ENCODE assay signal across 8 mouse cellular contexts in the genomic region with DNA sequence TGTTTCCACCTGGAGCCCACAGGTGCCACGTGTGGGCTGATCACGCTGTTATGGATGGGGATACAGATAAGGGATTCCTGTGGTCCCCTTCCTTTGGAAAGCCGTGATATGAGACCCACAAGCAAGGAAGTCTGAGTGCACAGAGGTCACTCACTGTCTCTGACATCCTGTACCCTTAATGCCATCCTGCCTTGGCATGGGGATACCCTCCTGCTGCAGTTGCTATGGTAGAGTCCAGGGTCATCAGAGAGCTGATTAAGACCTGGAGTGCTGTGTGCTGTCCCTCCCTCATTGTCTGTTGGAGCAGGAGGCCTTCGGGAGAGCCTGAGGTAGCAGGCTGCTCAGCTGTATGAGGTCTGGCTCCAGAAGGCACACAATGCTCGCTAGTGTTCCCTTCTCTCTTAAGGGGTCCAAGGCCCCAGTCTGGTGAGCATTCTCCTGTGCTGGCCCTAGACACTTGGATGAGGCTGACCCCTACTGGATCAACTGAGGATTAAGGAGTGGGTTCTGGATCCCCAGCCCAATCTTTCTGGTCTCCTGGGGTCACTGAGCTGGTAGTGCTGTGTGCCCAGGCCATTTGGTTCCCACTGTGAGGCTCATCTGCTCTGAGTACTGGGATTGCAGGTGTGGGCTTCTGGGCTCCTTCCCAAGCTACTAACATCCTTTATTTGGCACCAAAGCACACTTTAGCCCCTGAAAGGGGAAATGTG. TPM values are rescaled to one million over a fixed set of nuclear protein-coding genes. Genes with fewer than 3 reads are reported as not detected.
DNase-seq lines count a peak whose midpoint lies in the region; ATAC-seq and TF ChIP-seq lines count a peak whose summit lies in the region.

No protein-coding gene starts in this region.

- H3K4me1 ChIP-seq in hindbrain, embryonic 12.5 days, result peaks cover 14% of the 10 kb centered on the region
- H3K4me1 ChIP-seq in hindbrain, embryonic 11.5 days (replicated peaks; ENCODE audit: control insufficient read depth, insufficient read depth, low read length), result peaks cover 7% of the 10 kb centered on the region
- H3K4me1 ChIP-seq in neural tube, embryonic 11.5 days (ENCODE audit: control insufficient read depth, insufficient read depth, low read length), result peaks cover 8% of the 10 kb centered on the region
- peaks cover 12% of the 10 kb centered on the region for H3K4me1 ChIP-seq in small intestine, adult 2 months (ENCODE audit: control insufficient read depth, insufficient read depth, insufficient read length, low read length)

- peak; percentile 10; the same call in 1 of the 2 replicates for TF ChIP-seq CTCF in small intestine, adult 2 months (IDR thresholded peaks at IDR 0.05; ENCODE audit: extremely low read depth, insufficient read length, insufficient replicate concordance, low read depth, low read length)

- H3K36me3 ChIP-seq in hindbrain, embryonic 12.5 days, result peaks cover 26% of the 10 kb centered on the region
- H3K36me3 ChIP-seq in hindbrain, embryonic 11.5 days (ENCODE audit: control insufficient read depth, insufficient read depth, low read length), result no peaks in the 10 kb centered on the region
- H3K36me3 ChIP-seq in neural tube, embryonic 11.5 days (ENCODE audit: control insufficient read depth, insufficient read depth, low read length), result peaks cover 6% of the 10 kb centered on the region
- H3K36me3 ChIP-seq in small intestine, adult 2 months (ENCODE audit: control insufficient read depth, insufficient read depth, low read length), result peaks cover 28% of the 10 kb centered on the region

- H3K9ac ChIP-seq in hindbrain, embryonic 12.5 days, result no peak overlapping the region
- H3K9ac ChIP-seq in hindbrain, embryonic 11.5 days (ENCODE audit: low read depth, low read length), result no peak overlapping the region
- no peak overlapping the region for H3K9ac ChIP-seq in neural tube, embryonic 11.5 days (ENCODE audit: low read length)

- H3K9me3 ChIP-seq in hindbrain, embryonic 12.5 days (replicated peaks), result no peaks in the 10 kb centered on the region
- H3K9me3 ChIP-seq in hindbrain, embryonic 11.5 days (ENCODE audit: control insufficient read depth, low read length), result no peaks in the 10 kb centered on the region
- H3K9me3 ChIP-seq in neural tube, embryonic 11.5 days (ENCODE audit: control insufficient read depth, low read length), result no peaks in the 10 kb centered on the region

- 61% methylated on average over 5 of the region's 5 CpGs for WGBS in hindbrain, embryonic 12.5 days
- 65% methylated on average over 5 of the region's 5 CpGs for WGBS in hindbrain, embryonic 11.5 days
- WGBS in neural tube, embryonic 11.5 days, result 62% methylated on average over 5 of the region's 5 CpGs
- WGBS in small intestine, adult 2 months, result 65% methylated on average over 5 of the region's 5 CpGs

- peak; percentile 18; the same call in 1 of the 2 replicates for ATAC-seq in hindbrain, embryonic 12.5 days (ENCODE audit: low FRiP score)
- no peak for ATAC-seq in hindbrain, embryonic 11.5 days (ENCODE audit: low FRiP score)
- ATAC-seq in neural tube, embryonic 11.5 days (ENCODE audit: insufficient read depth, low FRiP score, low TSS enrichment), result peak; percentile 18; the same call in 1 of the 2 replicates
- no peak for ATAC-seq in CD4-positive, CD25-positive, alpha-beta regulatory T cell, adult 4 months

- DNase-seq in cerebellum, adult 9-11 months, result peak; percentile 65
- no peak for DNase-seq in cerebellum, adult 8-10 months
- DNase-seq in hindbrain, embryonic 11.5 days (ENCODE audit: low spot score), result no peak
- peak; percentile 26 for DNase-seq in neural tube, embryonic 11.5 days (ENCODE audit: low spot score)
- DNase-seq in neural tube, embryonic 10.5 days (ENCODE audit: extremely low spot score, low spot score), result no peak

- no peak overlapping the region for H3K27ac ChIP-seq in hindbrain, embryonic 12.5 days
- no peak overlapping the region for H3K27ac ChIP-seq in hindbrain, embryonic 11.5 days (ENCODE audit: low read depth, low read length)
- no peak overlapping the region for H3K27ac ChIP-seq in neural tube, embryonic 11.5 days (ENCODE audit: low read depth, low read length)
- H3K27ac ChIP-seq in small intestine, adult 2 months (ENCODE audit: insufficient read depth, low read depth, low read length), result no peak overlapping the region

- H3K4me2 ChIP-seq in hindbrain, embryonic 12.5 days (replicated peaks), result no peak overlapping the region
- H3K4me2 ChIP-seq in hindbrain, embryonic 11.5 days (replicated peaks; ENCODE audit: low read depth, low read length), result no peak overlapping the region
- H3K4me2 ChIP-seq in neural tube, embryonic 11.5 days (ENCODE audit: low read depth), result no peak overlapping the region

- no peak overlapping the region for H3K4me3 ChIP-seq in hindbrain, embryonic 12.5 days
- no peak overlapping the region for H3K4me3 ChIP-seq in hindbrain, embryonic 11.5 days (ENCODE audit: low read depth, low read length)
- no peak overlapping the region; the same call in 1 of the 2 replicates for H3K4me3 ChIP-seq in neural tube, embryonic 11.5 days (ENCODE audit: low read depth, low read length)
- H3K4me3 ChIP-seq in small intestine, adult 2 months (ENCODE audit: low read depth, low read length), result no peak overlapping the region

- peaks cover 11% of the 10 kb centered on the region for H3K27me3 ChIP-seq in hindbrain, embryonic 12.5 days
- H3K27me3 ChIP-seq in hindbrain, embryonic 11.5 days (ENCODE audit: control insufficient read depth, insufficient read depth, low read length), result no peaks in the 10 kb centered on the region; the same call in 1 of the 2 replicates
- H3K27me3 ChIP-seq in neural tube, embryonic 11.5 days (ENCODE audit: control insufficient read depth, insufficient read depth, low read length), result no peaks in the 10 kb centered on the region
- no peaks in the 10 kb centered on the region for H3K27me3 ChIP-seq in small intestine, adult 2 months (ENCODE audit: control insufficient read depth, insufficient read depth, low read length)

- no peak for TF ChIP-seq POLR2A in small intestine, adult 2 months (IDR thresholded peaks at IDR 0.05; ENCODE audit: low read depth, low read length)

RNA-seq across cellular contexts. Expression of gene Mrpl28, which starts 0.7 kb away (rescaled TPM):
- 171 and 184 TPM in 2 replicates for polyA plus RNA-seq in hindbrain, embryonic 12.5 days (2016; fragmentation: Nextera tagmentation; extraction: Ambion mirVana)
- polyA plus RNA-seq in hindbrain, embryonic 11.5 days (2014; fragmentation: Nextera tagmentation; extraction: Ambion mirVana), result 244 TPM in 2 replicates
- polyA plus RNA-seq in neural tube, embryonic 11.5 days (2014; fragmentation: Nextera tagmentation; extraction: Ambion mirVana), result 240 and 252 TPM in 2 replicates
- 54.6 and 82.5 TPM in 2 replicates for polyA plus RNA-seq in small intestine, adult 2 months (2012; rRNA removed)
- polyA plus RNA-seq in CD4-positive, CD25-positive, alpha-beta regulatory T cell, adult 4 months (2017; shearing (Covaris generic)), result 100 to 1,000 TPM; 111 to 138 TPM

RNA-seq across cellular contexts. Expression of gene Tmem8, which starts 9.5 kb away (rescaled TPM):
- polyA plus RNA-seq in hindbrain, embryonic 12.5 days (2016; fragmentation: Nextera tagmentation; extraction: Ambion mirVana), result 2.9 and 3.0 TPM in 2 replicates
- 1.0 and 1.1 TPM in 2 replicates for polyA plus RNA-seq in hindbrain, embryonic 11.5 days (2014; fragmentation: Nextera tagmentation; extraction: Ambion mirVana)
- 1.1 and 1.3 TPM in 2 replicates for polyA plus RNA-seq in neural tube, embryonic 11.5 days (2014; fragmentation: Nextera tagmentation; extraction: Ambion mirVana)
- 189 and 283 TPM in 2 replicates for polyA plus RNA-seq in small intestine, adult 2 months (2012; rRNA removed)
- 1 to 10 TPM; 5.9 to 8.2 TPM for polyA plus RNA-seq in CD4-positive, CD25-positive, alpha-beta regulatory T cell, adult 4 months (2017; shearing (Covaris generic))

RNA-seq across cellular contexts. Expression of gene Axin1, which starts 15.9 kb away (rescaled TPM):
- polyA plus RNA-seq in hindbrain, embryonic 12.5 days (2016; fragmentation: Nextera tagmentation; extraction: Ambion mirVana), result 17.7 and 19.4 TPM in 2 replicates
- polyA plus RNA-seq in hindbrain, embryonic 11.5 days (2014; fragmentation: Nextera tagmentation; extraction: Ambion mirVana), result 8.6 and 12.4 TPM in 2 replicates
- 19.3 and 20.9 TPM in 2 replicates for polyA plus RNA-seq in neural tube, embryonic 11.5 days (2014; fragmentation: Nextera tagmentation; extraction: Ambion mirVana)
- 8.5 and 17.9 TPM in 2 replicates for polyA plus RNA-seq in small intestine, adult 2 months (2012; rRNA removed)
- 10 to 100 TPM; 13.3 to 17.5 TPM for polyA plus RNA-seq in CD4-positive, CD25-positive, alpha-beta regulatory T cell, adult 4 months (2017; shearing (Covaris generic))

RNA-seq across cellular contexts. Expression of gene Nme4, which starts 27.2 kb away (rescaled TPM):
- polyA plus RNA-seq in hindbrain, embryonic 12.5 days (2016; fragmentation: Nextera tagmentation; extraction: Ambion mirVana), result 50.4 and 52.9 TPM in 2 replicates
- 60.3 and 62.6 TPM in 2 replicates for polyA plus RNA-seq in hindbrain, embryonic 11.5 days (2014; fragmentation: Nextera tagmentation; extraction: Ambion mirVana)
- polyA plus RNA-seq in neural tube, embryonic 11.5 days (2014; fragmentation: Nextera tagmentation; extraction: Ambion mirVana), result 66.9 and 68.2 TPM in 2 replicates
- 10.3 and 11.5 TPM in 2 replicates for polyA plus RNA-seq in small intestine, adult 2 months (2012; rRNA removed)
- polyA plus RNA-seq in CD4-positive, CD25-positive, alpha-beta regulatory T cell, adult 4 months (2017; shearing (Covaris generic)), result under 1 TPM; 0.32 to 0.95 TPM

RNA-seq across cellular contexts. Expression of gene Decr2, which starts 32.4 kb away (rescaled TPM):
- polyA plus RNA-seq in hindbrain, embryonic 12.5 days (2016; fragmentation: Nextera tagmentation; extraction: Ambion mirVana), result 33.1 and 33.8 TPM in 2 replicates
- polyA plus RNA-seq in hindbrain, embryonic 11.5 days (2014; fragmentation: Nextera tagmentation; extraction: Ambion mirVana), result 20.4 and 24.7 TPM in 2 replicates
- 16.5 and 22.9 TPM in 2 replicates for polyA plus RNA-seq in neural tube, embryonic 11.5 days (2014; fragmentation: Nextera tagmentation; extraction: Ambion mirVana)
- polyA plus RNA-seq in small intestine, adult 2 months (2012; rRNA removed), result 10.9 and 14.5 TPM in 2 replicates
- 10 to 100 TPM; 27.7 to 35.1 TPM for polyA plus RNA-seq in CD4-positive, CD25-positive, alpha-beta regulatory T cell, adult 4 months (2017; shearing (Covaris generic))

Comparison
In these comparisons a context has a peak if more than half of its experiments do, and no peak if none do; other contexts are left out.
1. DNase-seq: peak in cerebellum, adult 9-11 months (single experiment) and neural tube, embryonic 11.5 days (single experiment); none in cerebellum, adult 8-10 months (single experiment), hindbrain, embryonic 11.5 days (single experiment) and neural tube, embryonic 10.5 days (single experiment).
2. ATAC-seq: peak in hindbrain, embryonic 12.5 days (single experiment) and neural tube, embryonic 11.5 days (single experiment); none in hindbrain, embryonic 11.5 days (single experiment) and CD4-positive, CD25-positive, alpha-beta regulatory T cell, adult 4 months (single experiment).
3. RNA of gene Tmem8, which starts 9.5 kb away (polyA plus RNA-seq): 189 to 283 TPM in small intestine, adult 2 months; 5.9 to 8.2 TPM in CD4-positive, CD25-positive, alpha-beta regulatory T cell, adult 4 months, 2.9 to 3.0 TPM in hindbrain, embryonic 12.5 days, 1.0 to 1.1 TPM in hindbrain, embryonic 11.5 days and 1.1 to 1.3 TPM in neural tube, embryonic 11.5 days; every median in the first group is over 10 times any median in the second.